ENCODE assay signal across 21 mouse cellular contexts in the genomic region with DNA sequence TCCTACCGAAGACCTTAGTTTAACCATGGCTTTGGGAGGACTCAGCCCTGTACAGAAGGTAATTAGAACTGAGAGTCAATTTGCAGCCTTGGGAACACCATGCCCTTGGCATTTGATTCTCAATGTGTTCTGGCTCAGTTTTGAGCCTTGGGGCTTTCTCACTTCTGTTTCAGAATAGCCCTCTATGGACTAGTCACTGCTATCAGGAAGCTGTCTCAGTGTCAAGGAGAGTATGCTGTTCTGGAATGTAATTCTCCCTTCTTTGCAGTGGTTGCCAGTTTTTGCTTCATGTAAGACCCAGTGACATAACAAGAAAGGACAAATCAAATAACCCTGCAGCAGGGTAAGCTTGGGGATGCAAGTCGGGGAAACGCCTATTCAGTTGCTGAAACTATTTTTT.
DNase-seq lines count a peak whose midpoint lies in the region; ATAC-seq and TF ChIP-seq lines count a peak whose summit lies in the region.
"Had no signal": no experiment of that assay in that cellular context is flagged by ENCODE, and none has a peak within 500 bp of the region (broad histone marks: within the 10 kb centered on the region; RNA-seq: fewer than 3 reads in every experiment).

No protein-coding gene starts in this region.

- H3K9me3 ChIP-seq in forebrain, embryonic 16.5 days (ENCODE audit: control insufficient read depth, low read length), result no peaks in the 10 kb centered on the region
- no peaks in the 10 kb centered on the region for H3K9me3 ChIP-seq in forebrain, embryonic 11.5 days (ENCODE audit: control insufficient read depth, low read length)
- no peaks in the 10 kb centered on the region for H3K9me3 ChIP-seq in lung, embryonic 14.5 days (ENCODE audit: low read depth, low read length)
- H3K9me3 ChIP-seq: forebrain, embryonic 10.5 days; heart, embryonic 10.5 days; neural tube, embryonic 12.5 days had no signal

- H3K4me3 ChIP-seq in forebrain, embryonic 16.5 days (replicated peaks; ENCODE audit: low read length), result no peak overlapping the region
- H3K4me3 ChIP-seq in forebrain, embryonic 11.5 days (ENCODE audit: low read depth, low read length), result no peak overlapping the region
- no peak overlapping the region for H3K4me3 ChIP-seq in lung, embryonic 14.5 days (ENCODE audit: low read depth, low read length)
- H3K4me3 ChIP-seq in lung, adult 2 months (replicated peaks; ENCODE audit: extremely low read depth, low read depth, low read length), result no peak overlapping the region
- H3K4me3 ChIP-seq: forebrain, embryonic 10.5 days; heart, embryonic 10.5 days; neural tube, embryonic 12.5 days had no signal

- no peak for DNase-seq in forebrain, embryonic 11.5 days (ENCODE audit: low spot score)
- DNase-seq in lung, embryonic 14.5 days, result no peak
- no peak for DNase-seq in lung, adult 2 months
- DNase-seq in 3T3-L1 (ENCODE audit: low read depth, low spot score), result peak; percentile 26
- DNase-seq in cerebellum, adult 8-10 months, result peak; percentile 25
- DNase-seq in left cerebral cortex, adult 9 months (ENCODE audit: low spot score in 2 of 2), result no peak
- no peak for DNase-seq in thymus, postnatal 14 days
- DNase-seq: adrenal gland, postnatal 14 days; heart, postnatal 14 days; kidney, adult 18-20 months; liver; liver, postnatal 0 days; right cerebral cortex, postnatal 14 days; thymus, postnatal 36 days had no signal

- TF ChIP-seq POLR2A in lung, adult 2 months (IDR thresholded peaks at IDR 0.05; ENCODE audit: borderline replicate concordance, extremely low read depth, low read depth, low read length), result no peak

- H3K4me1 ChIP-seq in forebrain, embryonic 16.5 days (replicated peaks; ENCODE audit: control insufficient read depth, insufficient read depth, low read length), result no peaks in the 10 kb centered on the region
- H3K4me1 ChIP-seq in forebrain, embryonic 11.5 days (replicated peaks; ENCODE audit: control insufficient read depth, insufficient read depth, low read length), result no peaks in the 10 kb centered on the region
- no peaks in the 10 kb centered on the region for H3K4me1 ChIP-seq in lung, embryonic 14.5 days (ENCODE audit: insufficient read depth)
- no peaks in the 10 kb centered on the region for H3K4me1 ChIP-seq in lung, adult 2 months (ENCODE audit: control insufficient read depth, insufficient read depth, low read length)
- H3K4me1 ChIP-seq: forebrain, embryonic 10.5 days; heart, embryonic 10.5 days; neural tube, embryonic 12.5 days had no signal

- WGBS in forebrain, embryonic 16.5 days, result 71% methylated on average over 3 of the region's 3 CpGs
- WGBS in forebrain, embryonic 11.5 days, result 92% methylated on average over 3 of the region's 3 CpGs
- WGBS in lung, embryonic 14.5 days, result 59% methylated on average over 3 of the region's 3 CpGs
- 77% methylated on average over 3 of the region's 3 CpGs for WGBS in lung, adult 2 months

- H3K27ac ChIP-seq in forebrain, embryonic 16.5 days (ENCODE audit: low read length), result no peak overlapping the region
- no peak overlapping the region for H3K27ac ChIP-seq in forebrain, embryonic 11.5 days (ENCODE audit: low read depth, low read length)
- no peak overlapping the region for H3K27ac ChIP-seq in lung, embryonic 14.5 days (ENCODE audit: low read depth)
- H3K27ac ChIP-seq: forebrain, embryonic 10.5 days; heart, embryonic 10.5 days; neural tube, embryonic 12.5 days; stomach, postnatal 0 days had no signal

- no peak for TF ChIP-seq CTCF in lung, embryonic 14.5 days (IDR thresholded peaks at IDR 0.05; ENCODE audit: low read depth)
- no peak for TF ChIP-seq CTCF in lung, adult 2 months (IDR thresholded peaks at IDR 0.05; ENCODE audit: insufficient read depth, low read length)

- no peaks in the 10 kb centered on the region for H3K27me3 ChIP-seq in forebrain, embryonic 16.5 days (replicated peaks; ENCODE audit: control insufficient read depth, insufficient read depth, low read length)
- no peaks in the 10 kb centered on the region for H3K27me3 ChIP-seq in forebrain, embryonic 11.5 days (ENCODE audit: control insufficient read depth, insufficient read depth, low read length)
- H3K27me3 ChIP-seq in lung, embryonic 14.5 days (ENCODE audit: insufficient read depth, low read length), result no peaks in the 10 kb centered on the region
- H3K27me3 ChIP-seq: neural tube, embryonic 12.5 days; Patski had no signal

- H3K4me2 ChIP-seq in forebrain, embryonic 16.5 days (ENCODE audit: low read length), result no peak overlapping the region
- H3K4me2 ChIP-seq in forebrain, embryonic 11.5 days (ENCODE audit: low read depth, low read length, severe bottlenecking), result no peak overlapping the region
- no peak overlapping the region for H3K4me2 ChIP-seq in lung, embryonic 14.5 days
- H3K4me2 ChIP-seq: neural tube, embryonic 12.5 days had no signal

- no peak overlapping the region for H3K9ac ChIP-seq in forebrain, embryonic 16.5 days (replicated peaks; ENCODE audit: low read depth, low read length)
- H3K9ac ChIP-seq in forebrain, embryonic 11.5 days (ENCODE audit: low read length), result no peak overlapping the region
- no peak overlapping the region for H3K9ac ChIP-seq in lung, embryonic 14.5 days
- H3K9ac ChIP-seq: liver, postnatal 0 days; neural tube, embryonic 12.5 days had no signal

- peak; percentile 62 for ATAC-seq in forebrain, embryonic 16.5 days
- no peak for ATAC-seq in forebrain, embryonic 11.5 days (replicated peaks; ENCODE audit: low FRiP score)
- ATAC-seq in lung, embryonic 14.5 days (ENCODE audit: insufficient read depth), result peak; percentile 52; the same call in 1 of the 2 replicates
- ATAC-seq: activated CD4-positive, CD25-positive, alpha-beta regulatory T cell, adult 4 months; liver, postnatal 0 days; Patski had no signal

- no peaks in the 10 kb centered on the region for H3K36me3 ChIP-seq in forebrain, embryonic 16.5 days (ENCODE audit: control insufficient read depth, insufficient read depth)
- H3K36me3 ChIP-seq in forebrain, embryonic 11.5 days (ENCODE audit: control insufficient read depth, insufficient read depth, low read length), result no peaks in the 10 kb centered on the region
- no peaks in the 10 kb centered on the region for H3K36me3 ChIP-seq in lung, embryonic 14.5 days (ENCODE audit: insufficient read depth)
- H3K36me3 ChIP-seq: forebrain, embryonic 10.5 days; heart, embryonic 10.5 days; neural tube, embryonic 12.5 days had no signal

Comparison
In these comparisons a context has a peak if more than half of its experiments do, and no peak if none do; other contexts are left out.
1. DNase-seq: peak in 3T3-L1 (single experiment) and cerebellum, adult 8-10 months (single experiment); none in forebrain, embryonic 11.5 days (single experiment), lung, embryonic 14.5 days (single experiment), lung, adult 2 months (single experiment), left cerebral cortex, adult 9 months (0 of 2) and thymus, postnatal 14 days (single experiment).